Mouse (Mus musculus): ENCODE data around the gene Adipor2.
"Not testable (repeated sequence)": the region's sequence is repeated elsewhere in the genome, so short reads cannot be mapped to it uniquely, and the experiment has no call there.

Gene Adipor2

GRCm38 (mm10) chr6:119417354-119417753 is at the start of gene Adipor2:
Gene Adipor2, minus strand, starts transcription at chr6:119417704.
- DNase-seq = peak; percentile 93

- no peak for DNase-seq
Measured at GRCm38 (mm10) chr6:119466161-119466560, 48.7 kb upstream of the Adipor2 start.

GRCm38 (mm10) chr6:119460391-119460790 is 42.9 kb upstream of the Adipor2 start:
- DNase-seq = no peak

GRCm38 (mm10) chr6:119459041-119459440 is 41.5 kb upstream of the Adipor2 start:
- DNase-seq = no peak

- no peak for DNase-seq
Measured at GRCm38 (mm10) chr6:119458166-119458565, 40.7 kb upstream of the Adipor2 start.

GRCm38 (mm10) chr6:119451981-119452499 is 34.5 kb upstream of the Adipor2 start:
- DNase-seq = peak; percentile 68

- DNase-seq = no peak
Measured at GRCm38 (mm10) chr6:119450965-119451943, 33.8 kb upstream of the Adipor2 start.

GRCm38 (mm10) chr6:119449060-119449499 is 31.6 kb upstream of the Adipor2 start:
- peak; percentile 78 for DNase-seq

GRCm38 (mm10) chr6:119448321-119449059 is 31.0 kb upstream of the Adipor2 start:
- DNase-seq = peak; percentile 51

- DNase-seq = no peak
Measured at GRCm38 (mm10) chr6:119445671-119446607, 28.4 kb upstream of the Adipor2 start.

GRCm38 (mm10) chr6:119443742-119444645 is 26.5 kb upstream of the Adipor2 start:
- peak; percentile 86 for DNase-seq

- DNase-seq = not testable (repeated sequence)
Measured at GRCm38 (mm10) chr6:119442729-119443128, 25.2 kb upstream of the Adipor2 start.

- DNase-seq = no peak
Measured at GRCm38 (mm10) chr6:119437894-119438761, 20.6 kb upstream of the Adipor2 start.

- no peak for DNase-seq
Measured at GRCm38 (mm10) chr6:119434394-119434793, 16.9 kb upstream of the Adipor2 start.

- DNase-seq = peak; percentile 61
Measured at GRCm38 (mm10) chr6:119431751-119432324, 14.3 kb upstream of the Adipor2 start.

- DNase-seq = peak; percentile 93
Measured at GRCm38 (mm10) chr6:119430508-119430907, 13.0 kb upstream of the Adipor2 start.

- DNase-seq = no peak
Measured at GRCm38 (mm10) chr6:119429311-119429710, 11.8 kb upstream of the Adipor2 start.

GRCm38 (mm10) chr6:119428611-119429010 is 11.1 kb upstream of the Adipor2 start:
- peak; percentile 69 for DNase-seq

GRCm38 (mm10) chr6:119421001-119421400 is 3.5 kb upstream of the Adipor2 start:
- no peak for DNase-seq

GRCm38 (mm10) chr6:119420357-119420756 is 2.9 kb upstream of the Adipor2 start:
- DNase-seq = no peak

Data from lung, postnatal 36 days (tissue).